Mouse (Mus musculus) spleen, postnatal 14 days (tissue): Measurements from ENCODE around the gene Prkab1.

Experiments
- DNase-seq, 2 experiments: peaks; one replicate each; pipeline ENCODE4 v3.0.0; 2021 to 2022; ENCODE audit warnings: low spot score in 2 of 2

The Prkab1 gene

GRCm38 (mm10) chr5:115979134-115979696 lies 45.1 kb downstream of the Prkab1 start:
- no peak for DNase-seq

- no peak for DNase-seq
These were observed 46.1 kb downstream of the Prkab1 start for GRCm38 (mm10) chr5:115978255-115978654.

DNA sequence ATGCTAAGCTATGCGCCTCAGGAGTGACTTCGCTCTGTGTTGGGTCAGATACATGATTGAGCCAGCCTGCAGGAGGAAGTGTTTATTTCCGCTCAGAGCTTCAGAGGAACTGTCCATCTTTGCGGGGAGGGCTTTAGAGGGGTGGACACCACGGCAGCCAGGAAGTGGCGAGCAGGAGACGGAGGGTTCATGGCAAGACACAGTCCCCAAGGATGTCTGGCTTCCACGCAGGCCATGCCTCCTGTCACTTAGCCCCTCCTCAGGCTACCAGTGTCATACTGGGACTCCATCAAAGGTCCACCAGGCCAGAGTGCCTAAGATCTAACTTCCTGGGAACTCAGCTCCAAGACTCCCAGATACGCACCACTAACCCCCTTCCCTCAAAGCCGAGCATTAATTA lies 46.6 kb downstream of the Prkab1 start:
- no peak for DNase-seq

- no peak for DNase-seq
These were observed 47.0 kb downstream of the Prkab1 start for GRCm38 (mm10) chr5:115977266-115977665.

- DNase-seq: no peak
These were observed 47.9 kb downstream of the Prkab1 start for GRCm38 (mm10) chr5:115976446-115976845.

DNA sequence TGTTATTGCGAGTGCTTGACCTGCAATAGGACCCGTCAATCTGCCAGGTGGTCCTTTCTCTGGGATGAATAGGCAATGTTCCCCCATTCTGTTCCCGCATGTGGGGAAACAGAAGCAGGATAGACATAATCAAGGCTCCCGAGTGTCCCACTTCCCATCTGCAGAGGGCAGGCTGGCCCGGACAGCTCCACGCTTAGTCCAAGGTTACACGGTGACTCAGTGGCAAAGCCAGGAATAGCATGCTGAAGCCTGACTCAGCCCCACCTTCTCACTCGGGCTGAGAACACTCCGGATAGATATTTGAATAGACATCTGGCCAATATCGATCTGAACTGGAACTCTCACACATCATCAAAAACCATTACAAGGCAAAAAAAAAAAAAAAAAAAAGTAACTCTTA lies 48.6 kb downstream of the Prkab1 start:
- DNase-seq: no peak

DNA sequence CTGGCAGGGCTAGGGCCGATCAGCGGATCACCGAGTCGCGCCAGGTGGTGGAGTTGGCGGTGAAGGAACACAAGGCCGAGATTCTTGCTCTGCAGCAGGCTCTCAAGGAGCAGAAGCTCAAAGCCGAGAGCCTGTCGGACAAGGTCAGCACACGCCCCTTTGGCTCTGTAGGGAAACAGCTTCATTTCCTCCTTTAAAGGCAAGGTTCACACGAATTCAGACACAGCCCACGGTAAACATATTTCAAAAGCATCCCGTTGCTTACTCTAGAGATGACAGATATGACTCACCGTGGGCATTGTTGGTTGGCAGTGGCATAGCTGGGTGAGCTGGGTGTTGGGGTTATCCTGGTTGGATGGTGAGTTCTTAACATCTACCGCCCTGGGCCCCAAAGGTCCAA lies 53.1 kb downstream of the Prkab1 start:
- no peak for DNase-seq
